Mouse (Mus musculus): ENCODE measurements around the gene Gm20671. TPM values are rescaled to one million over a fixed set of nuclear protein-coding genes. Genes with fewer than 3 reads are reported as not detected.
"Not testable (repeated sequence)": the region's sequence is repeated elsewhere in the genome, so short reads cannot be mapped to it uniquely, and the experiment has no call there.

Gm20671 gene
- polyA plus RNA-seq, 1 experiment from 2014 or later = not detected

DNA sequence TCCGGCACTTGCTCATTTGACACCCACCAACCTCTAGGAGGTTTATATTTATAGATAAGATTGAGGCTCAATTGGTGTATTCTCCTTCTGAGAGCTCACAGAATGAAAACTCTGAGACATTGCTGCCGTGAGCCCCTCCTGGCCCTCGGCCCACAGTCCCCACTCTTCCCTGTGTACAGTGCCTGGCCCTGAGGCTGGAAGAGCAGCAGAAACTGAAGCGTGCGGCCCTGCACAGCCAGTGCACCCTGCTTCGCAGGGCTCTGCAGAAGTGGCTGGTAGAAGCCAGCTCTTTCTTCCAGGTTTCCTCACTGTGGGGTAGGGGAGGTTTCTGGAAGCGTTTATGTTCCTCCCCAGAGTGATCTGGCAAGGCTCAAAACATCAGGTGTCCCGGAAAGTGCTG is 104.2 kb downstream of the Gm20671 start:
- 72% methylated on average over 8 of the region's 8 CpGs for WGBS
- ATAC-seq; H3K4me2 ChIP-seq (replicated peaks); H3K9me3 ChIP-seq; H3K27me3 ChIP-seq (replicated peaks); H3K9ac ChIP-seq; H3K4me1 ChIP-seq (replicated peaks); H3K4me3 ChIP-seq (replicated peaks); H3K36me3 ChIP-seq: not testable (repeated sequence)
- H3K27ac ChIP-seq = 0 out of 2 replicates have a peak overlapping the region, but pooled peaks have one; percentile 13

DNA sequence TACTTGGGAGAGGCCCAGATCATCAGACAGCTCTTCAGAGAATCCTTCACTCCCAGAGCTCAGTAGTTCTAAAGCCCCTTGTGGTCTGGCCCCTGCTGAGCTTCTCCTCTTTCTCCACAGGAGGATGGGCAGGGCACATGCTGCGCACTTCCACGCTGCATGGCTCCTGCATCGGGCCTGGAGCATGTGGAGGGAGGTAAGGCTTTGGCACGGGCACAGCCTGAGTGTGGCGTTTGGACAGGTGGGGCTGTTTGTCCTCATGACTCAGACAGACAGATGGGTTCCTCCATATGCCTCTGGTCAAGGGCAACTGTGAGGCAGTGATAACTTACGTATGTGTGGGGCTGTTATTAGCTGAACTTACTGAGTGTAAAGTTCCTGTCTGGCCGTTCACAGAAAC is 104.6 kb downstream of the Gm20671 start:
- WGBS = 62% methylated on average over 7 of the region's 7 CpGs
- no peak overlapping the region for H3K4me2 ChIP-seq (replicated peaks)
- H3K4me1 ChIP-seq (replicated peaks) = 0 out of 2 replicates have a peak, but pooled peaks cover 6% of the 10 kb centered on the region
- no peaks in the 10 kb centered on the region for H3K36me3 ChIP-seq
- no peaks in the 10 kb centered on the region for H3K27me3 ChIP-seq (replicated peaks)
- no peaks in the 10 kb centered on the region for H3K9me3 ChIP-seq
- ATAC-seq = peak; percentile 11; the same call in 1 of the 2 replicates
- no peak overlapping the region for H3K27ac ChIP-seq
- no peak overlapping the region for H3K9ac ChIP-seq
- no peak overlapping the region for H3K4me3 ChIP-seq (replicated peaks)

GRCm38 (mm10) chr5:32721316-32721715 is 105.6 kb downstream of the Gm20671 start:
- Histone ChIP-seq H3K4me3 (replicated peaks) (no peak overlapping the region), H3K9ac (no peak overlapping the region), H3K4me1 (replicated peaks) (0 out of 2 replicates have a peak, but pooled peaks cover 6% of the 10 kb centered on the region), H3K36me3 (no peaks in the 10 kb centered on the region), H3K27me3 (replicated peaks) (no peaks in the 10 kb centered on the region), H3K27ac (no peak overlapping the region), H3K4me2 (replicated peaks) (no peak overlapping the region), H3K9me3 (no peaks in the 10 kb centered on the region)
- WGBS = 54% methylated on average over 3 of the region's 3 CpGs
- no peak for ATAC-seq

DNA sequence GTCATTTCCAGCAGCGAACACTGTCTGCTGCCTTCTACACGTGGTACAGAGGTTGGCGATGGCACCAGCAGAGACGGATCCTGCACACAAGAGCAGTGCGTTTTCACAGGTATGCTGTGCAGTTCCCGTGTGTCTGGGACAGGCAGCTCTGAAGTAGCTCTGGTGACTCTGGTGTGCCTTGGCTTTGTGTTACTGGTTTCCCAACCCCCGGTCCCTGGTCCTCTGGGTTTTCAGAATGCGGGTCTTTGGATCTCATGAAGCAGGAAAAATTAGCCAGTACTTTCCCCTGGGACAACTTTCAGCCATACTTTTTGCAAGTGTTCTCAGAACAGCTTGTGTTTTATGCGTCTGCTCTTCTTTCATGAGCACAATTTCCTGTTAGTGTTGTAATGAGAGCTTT is 106.5 kb downstream of the Gm20671 start:
- H3K4me1 ChIP-seq (replicated peaks) = 0 out of 2 replicates have a peak, but pooled peaks cover 6% of the 10 kb centered on the region
- no peaks in the 10 kb centered on the region for H3K36me3 ChIP-seq
- no peak overlapping the region for H3K27ac ChIP-seq
- ATAC-seq = no peak
- 85% methylated on average over 9 of the region's 9 CpGs for WGBS
- no peak overlapping the region for H3K4me2 ChIP-seq (replicated peaks)
- H3K9me3 ChIP-seq = no peaks in the 10 kb centered on the region
- H3K27me3 ChIP-seq (replicated peaks) = no peaks in the 10 kb centered on the region
- H3K4me3 ChIP-seq (replicated peaks) = no peak overlapping the region
- H3K9ac ChIP-seq = no peak overlapping the region

DNA sequence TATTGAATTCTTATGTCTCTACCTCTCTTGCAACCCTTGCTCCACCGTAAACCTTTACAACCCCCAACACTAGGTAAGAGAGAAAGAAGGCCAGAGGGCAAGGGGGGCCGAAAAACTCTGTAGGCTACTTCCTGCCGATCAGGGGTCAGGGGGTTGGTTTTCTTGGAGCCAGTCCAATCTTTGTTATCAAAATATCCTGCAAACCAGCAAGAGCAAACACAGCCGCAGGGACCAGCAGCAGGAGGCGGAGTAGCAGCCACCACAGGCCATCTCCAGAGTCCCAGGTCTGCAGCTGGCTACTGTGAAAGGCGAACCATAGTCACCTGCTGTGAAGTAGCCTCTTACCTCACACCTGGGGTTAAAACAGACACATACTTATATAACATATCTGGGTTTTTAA is 108.0 kb downstream of the Gm20671 start:
- Histone ChIP-seq H3K36me3 (no peaks in the 10 kb centered on the region), H3K27ac (no peak overlapping the region), H3K9ac (no peak overlapping the region), H3K4me3 (replicated peaks) (no peak overlapping the region), H3K4me1 (replicated peaks) (0 out of 2 replicates have a peak, but pooled peaks cover 6% of the 10 kb centered on the region), H3K4me2 (replicated peaks) (no peak overlapping the region), H3K9me3 (no peaks in the 10 kb centered on the region), H3K27me3 (replicated peaks) (no peaks in the 10 kb centered on the region)
- WGBS = 44% methylated on average over 6 of the region's 6 CpGs
- ATAC-seq = no peak

- no peak overlapping the region for H3K27ac ChIP-seq
- no peak overlapping the region for H3K9ac ChIP-seq
- no peaks in the 10 kb centered on the region for H3K27me3 ChIP-seq (replicated peaks)
- no peak for ATAC-seq
- no peaks in the 10 kb centered on the region for H3K36me3 ChIP-seq
- no peaks in the 10 kb centered on the region for H3K9me3 ChIP-seq
- WGBS = 39% methylated on average over 1 of the region's 1 CpGs
- H3K4me2 ChIP-seq (replicated peaks) = no peak overlapping the region
- H3K4me1 ChIP-seq (replicated peaks) = 0 out of 2 replicates have a peak, but pooled peaks cover 6% of the 10 kb centered on the region
- H3K4me3 ChIP-seq (replicated peaks) = no peak overlapping the region
Measured at GRCm38 (mm10) chr5:32717726-32718125, 109.2 kb downstream of the Gm20671 start.

DNA sequence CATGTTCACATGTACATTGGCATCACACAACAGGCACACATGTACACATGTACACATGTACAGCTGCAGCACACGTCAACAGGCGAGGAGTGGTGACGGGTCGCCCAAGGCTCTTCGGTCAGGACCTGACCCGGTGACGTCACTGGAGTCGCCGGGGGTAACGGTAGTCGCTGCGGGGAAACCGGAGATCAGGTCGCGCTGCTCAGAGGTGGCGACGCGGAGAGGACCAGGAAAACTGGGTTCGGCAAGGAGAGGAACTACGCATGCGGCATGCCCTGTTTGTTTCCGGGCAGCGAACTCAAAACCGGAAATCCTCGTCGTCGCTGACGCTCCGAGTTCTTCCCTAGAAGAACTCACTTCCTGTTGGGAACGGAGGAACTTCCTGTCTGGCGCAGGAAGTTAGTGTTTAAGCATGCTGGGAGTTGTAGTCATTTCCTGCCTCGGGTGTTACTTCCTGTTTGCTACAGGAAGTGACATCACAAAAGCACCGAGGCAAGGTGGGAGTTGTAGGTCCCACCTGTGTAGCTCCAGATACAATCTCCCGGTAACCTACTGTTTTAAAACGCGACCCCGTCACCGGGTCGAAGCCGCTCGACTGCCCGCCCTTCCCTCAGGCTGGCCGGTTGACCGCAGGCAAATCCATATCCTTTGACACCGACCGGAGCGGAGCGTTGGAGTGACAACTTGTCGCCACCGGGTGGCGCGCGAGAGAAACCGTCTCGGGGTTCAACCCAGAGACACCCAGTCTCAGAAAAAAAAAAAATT is 113.0 kb downstream of the Gm20671 start:
- Histone ChIP-seq H3K36me3 (no peaks in the 10 kb centered on the region), H3K4me2 (replicated peaks) (peak overlapping the region; percentile 67), H3K4me3 (replicated peaks) (peak overlapping the region; percentile 50), H3K9ac (peak overlapping the region; percentile 54), H3K27me3 (replicated peaks) (no peaks in the 10 kb centered on the region), H3K9me3 (no peaks in the 10 kb centered on the region), H3K27ac (peak overlapping the region; percentile 88), H3K4me1 (replicated peaks) (0 out of 2 replicates have a peak, but pooled peaks cover 3% of the 10 kb centered on the region)
- ATAC-seq = peak; percentile 97
- under 1% methylated on average over 55 of the region's 55 CpGs for WGBS

GRCm38 (mm10) chr5:32713042-32713702 is 113.7 kb downstream of the Gm20671 start:
- H3K4me2 ChIP-seq (replicated peaks) = peak overlapping the region; percentile 67
- peak overlapping the region; percentile 54 for H3K9ac ChIP-seq
- no peaks in the 10 kb centered on the region for H3K36me3 ChIP-seq
- no peaks in the 10 kb centered on the region for H3K27me3 ChIP-seq (replicated peaks)
- H3K9me3 ChIP-seq = no peaks in the 10 kb centered on the region
- H3K4me1 ChIP-seq (replicated peaks) = 0 out of 2 replicates have a peak, but pooled peaks cover 3% of the 10 kb centered on the region
- peak; percentile 9 for ATAC-seq
- H3K27ac ChIP-seq = peak overlapping the region; percentile 88
- peak overlapping the region; percentile 50 for H3K4me3 ChIP-seq (replicated peaks)
- 15% methylated on average over 2 of the region's 2 CpGs for WGBS

DNA sequence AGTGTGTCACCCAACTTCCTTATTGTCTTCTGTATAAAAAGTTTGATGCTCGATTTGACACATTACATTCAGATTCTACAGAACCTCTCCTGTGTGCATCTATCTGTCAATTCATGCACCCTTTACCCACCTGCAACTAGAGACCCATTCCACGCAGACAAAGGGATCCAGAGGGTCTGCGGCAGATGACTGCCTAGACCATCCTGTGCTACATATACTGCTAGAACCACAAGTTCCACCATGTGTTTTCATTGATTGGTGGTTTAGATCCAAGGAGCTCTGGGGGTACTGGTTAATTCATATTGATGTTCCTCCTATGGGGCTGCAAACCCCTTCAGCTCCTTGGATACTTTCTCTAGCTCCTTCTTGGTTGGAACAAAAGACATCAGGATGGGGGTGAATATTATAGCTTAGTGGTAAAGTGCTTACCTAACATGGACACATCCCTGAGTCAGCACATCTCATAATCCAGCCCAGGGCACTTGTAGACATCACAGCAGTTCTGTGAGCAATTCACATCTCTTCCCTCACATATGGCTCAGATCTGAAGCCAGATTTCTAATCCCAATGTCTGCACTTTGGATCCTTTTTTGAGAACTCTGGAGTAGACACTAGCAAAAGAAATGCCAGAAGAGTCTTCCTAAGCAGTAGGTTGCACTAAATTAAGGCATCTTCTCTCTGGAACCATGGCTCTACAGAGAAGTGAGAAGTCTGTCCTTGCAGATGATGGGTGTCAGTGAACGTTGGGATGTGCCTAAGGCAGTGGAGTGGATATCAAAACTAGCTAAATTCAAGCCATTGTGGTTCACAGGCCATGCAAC is 114.5 kb downstream of the Gm20671 start:
- Histone ChIP-seq H3K4me1 (replicated peaks) (0 out of 2 replicates have a peak, but pooled peaks cover 3% of the 10 kb centered on the region), H3K36me3 (no peaks in the 10 kb centered on the region), H3K4me2 (replicated peaks) (peak overlapping the region; percentile 67), H3K27me3 (replicated peaks) (no peaks in the 10 kb centered on the region), H3K27ac (peak overlapping the region; percentile 88; the same call in 1 of the 2 replicates), H3K9ac (peak overlapping the region; percentile 54; the same call in 1 of the 2 replicates), H3K9me3 (no peaks in the 10 kb centered on the region), H3K4me3 (replicated peaks) (0 out of 2 replicates have a peak overlapping the region, but pooled peaks have one; percentile 50)
- WGBS = 62% methylated on average over 4 of the region's 4 CpGs
- ATAC-seq = no peak

DNA sequence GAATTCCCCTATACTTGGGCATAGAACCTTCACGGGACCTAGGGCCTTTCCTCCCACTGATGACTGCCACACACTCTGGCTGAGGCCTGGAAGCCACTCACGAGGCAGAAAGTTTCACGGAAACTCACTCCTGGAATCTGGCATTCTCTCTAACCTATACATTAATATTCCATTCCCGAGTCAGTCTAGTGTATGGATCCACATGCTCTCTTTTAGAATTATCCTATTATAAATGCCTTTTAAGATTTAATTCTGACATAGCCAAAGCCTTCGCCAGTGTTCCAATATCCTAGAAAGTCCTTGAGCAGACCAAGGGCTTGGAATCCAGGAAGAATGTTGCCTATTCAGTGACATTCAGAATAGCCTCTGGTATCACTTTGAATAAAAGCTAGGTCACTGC is 115.4 kb downstream of the Gm20671 start:
- H3K9ac ChIP-seq = no peak overlapping the region
- H3K36me3 ChIP-seq = no peaks in the 10 kb centered on the region
- H3K27me3 ChIP-seq (replicated peaks) = no peaks in the 10 kb centered on the region
- H3K4me3 ChIP-seq (replicated peaks) = no peak overlapping the region
- WGBS = 83% methylated on average over 5 of the region's 5 CpGs
- no peak overlapping the region for H3K4me2 ChIP-seq (replicated peaks)
- no peaks in the 10 kb centered on the region for H3K9me3 ChIP-seq
- H3K4me1 ChIP-seq (replicated peaks) = 0 out of 2 replicates have a peak, but pooled peaks cover 3% of the 10 kb centered on the region
- ATAC-seq = no peak
- no peak overlapping the region for H3K27ac ChIP-seq

DNA sequence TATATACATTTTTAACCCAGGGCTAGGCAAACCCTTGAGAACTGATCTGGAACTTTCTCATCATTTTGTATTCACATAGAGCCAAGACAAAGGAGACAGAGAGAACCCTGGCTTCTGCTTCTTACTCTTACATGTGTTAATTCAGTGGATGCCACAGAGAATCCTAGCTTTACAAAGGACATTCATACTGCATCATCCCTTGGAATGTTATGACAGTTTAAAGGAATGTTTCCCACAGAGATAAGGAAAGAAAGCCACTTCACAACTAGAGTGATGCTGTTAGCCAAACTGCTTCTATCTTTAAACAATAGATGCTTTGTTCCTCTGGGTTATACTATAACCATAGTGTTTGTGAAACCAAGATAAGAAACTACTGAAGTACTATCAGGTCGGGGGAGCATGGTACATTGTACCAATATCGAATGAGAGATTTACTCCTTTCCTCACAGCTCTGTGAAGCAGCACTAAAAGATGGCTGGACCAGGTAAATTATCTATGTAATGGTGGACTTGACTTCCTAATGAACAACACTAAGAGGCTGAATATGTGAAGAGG is 120.6 kb downstream of the Gm20671 start:
- no peaks in the 10 kb centered on the region for H3K36me3 ChIP-seq
- H3K4me3 ChIP-seq (replicated peaks) = no peak overlapping the region
- H3K4me2 ChIP-seq (replicated peaks) = no peak overlapping the region
- no peaks in the 10 kb centered on the region for H3K4me1 ChIP-seq (replicated peaks)
- H3K27ac ChIP-seq = peak overlapping the region; percentile 48; the same call in 1 of the 2 replicates
- H3K9ac ChIP-seq = no peak overlapping the region
- H3K27me3 ChIP-seq (replicated peaks) = no peaks in the 10 kb centered on the region
- peak; percentile 85 for ATAC-seq
- 57% methylated on average over 2 of the region's 2 CpGs for WGBS
- no peaks in the 10 kb centered on the region for H3K9me3 ChIP-seq
